In genomic region chr7:139012767-139013369, GRCm38 (mm10) we compare ENCODE assay signal across 30 mouse cellular contexts.
DNase-seq lines count a peak whose midpoint lies in the region; ATAC-seq lines count a peak whose summit lies in the region.
"Had no signal": no experiment of that assay in that cellular context is flagged by ENCODE, and none has a peak within 500 bp of the region (broad histone marks: within the 10 kb centered on the region; RNA-seq: fewer than 3 reads in every experiment).

No protein-coding gene starts in this region.

- no peaks in the 10 kb centered on the region for H3K4me1 ChIP-seq in hindbrain, embryonic 14.5 days (replicated peaks; ENCODE audit: control insufficient read depth, insufficient read depth, low read length)
- peaks cover 12% of the 10 kb centered on the region for H3K4me1 ChIP-seq in hindbrain, embryonic 10.5 days (replicated peaks)
- peaks cover 67% of the 10 kb centered on the region for H3K4me1 ChIP-seq in limb, embryonic 12.5 days (replicated peaks)
- peaks cover 35% of the 10 kb centered on the region for H3K4me1 ChIP-seq in neural tube, embryonic 15.5 days
- H3K4me1 ChIP-seq in midbrain, embryonic 14.5 days (ENCODE audit: control insufficient read depth, insufficient read depth, low read length), result 0 out of 2 replicates have a peak, but pooled peaks cover 5% of the 10 kb centered on the region
- H3K4me1 ChIP-seq: intestine, embryonic 15.5 days; neural tube, embryonic 12.5 days; stomach, embryonic 15.5 days had no signal

- no peaks in the 10 kb centered on the region for H3K9me3 ChIP-seq in hindbrain, embryonic 14.5 days (ENCODE audit: control insufficient read depth, low read length)
- no peaks in the 10 kb centered on the region for H3K9me3 ChIP-seq in hindbrain, embryonic 10.5 days
- H3K9me3 ChIP-seq in limb, embryonic 12.5 days, result no peaks in the 10 kb centered on the region
- no peaks in the 10 kb centered on the region for H3K9me3 ChIP-seq in neural tube, embryonic 15.5 days (replicated peaks)
- H3K9me3 ChIP-seq in midbrain, embryonic 14.5 days (ENCODE audit: control insufficient read depth, low read length), result no peaks in the 10 kb centered on the region
- H3K9me3 ChIP-seq: embryonic facial prominence, embryonic 13.5 days; forebrain, embryonic 10.5 days; forebrain, embryonic 15.5 days; intestine, embryonic 15.5 days; midbrain, embryonic 10.5 days; neural tube, embryonic 12.5 days; stomach, embryonic 15.5 days had no signal

- no peaks in the 10 kb centered on the region for H3K36me3 ChIP-seq in hindbrain, embryonic 14.5 days (replicated peaks; ENCODE audit: control insufficient read depth, insufficient read depth)
- H3K36me3 ChIP-seq in hindbrain, embryonic 10.5 days, result no peaks in the 10 kb centered on the region
- H3K36me3 ChIP-seq in limb, embryonic 12.5 days, result no peaks in the 10 kb centered on the region
- H3K36me3 ChIP-seq in neural tube, embryonic 15.5 days, result no peaks in the 10 kb centered on the region
- H3K36me3 ChIP-seq in midbrain, embryonic 14.5 days (ENCODE audit: control insufficient read depth, insufficient read depth, low read length), result no peaks in the 10 kb centered on the region
- H3K36me3 ChIP-seq: embryonic facial prominence, embryonic 13.5 days; forebrain, embryonic 10.5 days; forebrain, embryonic 15.5 days; intestine, embryonic 15.5 days; midbrain, embryonic 10.5 days; neural tube, embryonic 12.5 days; stomach, embryonic 15.5 days had no signal

- DNase-seq in hindbrain, embryonic 14.5 days (ENCODE audit: low spot score), result no peak
- no peak for DNase-seq in hindbrain, embryonic 10.5 days (ENCODE audit: low spot score)
- DNase-seq in forelimb bud, embryonic 11.5 days (ENCODE audit: low read depth, low spot score), result peak; percentile 75
- no peak for DNase-seq in midbrain, embryonic 14.5 days
- DNase-seq in spleen, postnatal 14 days (ENCODE audit: low spot score in 2 of 2), result no peak
- DNase-seq: cerebellum, adult 11 months; cerebellum, adult 9-10 months; embryo, embryonic 11 days; heart, postnatal 14 days; kidney, adult 8-10 months; kidney, postnatal 10 days; layer of hippocampus, postnatal 36 days; liver; lung, adult 2 months; lung, postnatal 14 days; retina, postnatal 1 day; right cerebral cortex, postnatal 14 days; thymus, postnatal 14 days had no signal

- H3K27me3 ChIP-seq in hindbrain, embryonic 14.5 days (ENCODE audit: control insufficient read depth, insufficient read depth, low read length), result no peaks in the 10 kb centered on the region
- peaks cover 7% of the 10 kb centered on the region; the same call in 1 of the 2 replicates for H3K27me3 ChIP-seq in hindbrain, embryonic 10.5 days (ENCODE audit: insufficient read depth, poor library complexity, severe bottlenecking)
- peaks cover 59% of the 10 kb centered on the region for H3K27me3 ChIP-seq in limb, embryonic 12.5 days
- no peaks in the 10 kb centered on the region for H3K27me3 ChIP-seq in neural tube, embryonic 15.5 days (replicated peaks)
- no peaks in the 10 kb centered on the region for H3K27me3 ChIP-seq in midbrain, embryonic 14.5 days (ENCODE audit: control insufficient read depth, insufficient read depth, low read length)
- H3K27me3 ChIP-seq: forebrain, embryonic 15.5 days; intestine, embryonic 15.5 days; neural tube, embryonic 12.5 days; stomach, embryonic 15.5 days had no signal

- no peak overlapping the region for H3K4me2 ChIP-seq in hindbrain, embryonic 14.5 days (replicated peaks)
- no peak overlapping the region for H3K4me2 ChIP-seq in limb, embryonic 12.5 days
- H3K4me2 ChIP-seq in neural tube, embryonic 15.5 days, result no peak overlapping the region
- no peak overlapping the region for H3K4me2 ChIP-seq in midbrain, embryonic 14.5 days (ENCODE audit: low read length)
- H3K4me2 ChIP-seq: embryonic facial prominence, embryonic 13.5 days; forebrain, embryonic 15.5 days; intestine, embryonic 15.5 days; neural tube, embryonic 12.5 days; stomach, embryonic 15.5 days had no signal

- no peak overlapping the region for H3K4me3 ChIP-seq in hindbrain, embryonic 14.5 days (replicated peaks; ENCODE audit: low read length)
- H3K4me3 ChIP-seq in hindbrain, embryonic 10.5 days, result no peak overlapping the region
- H3K4me3 ChIP-seq in limb, embryonic 12.5 days (replicated peaks), result no peak overlapping the region
- no peak overlapping the region for H3K4me3 ChIP-seq in neural tube, embryonic 15.5 days (replicated peaks)
- no peak overlapping the region for H3K4me3 ChIP-seq in midbrain, embryonic 14.5 days (replicated peaks; ENCODE audit: low read depth, low read length)
- H3K4me3 ChIP-seq: embryonic facial prominence, embryonic 13.5 days; forebrain, embryonic 10.5 days; forebrain, embryonic 15.5 days; intestine, embryonic 15.5 days; midbrain, embryonic 10.5 days; neural tube, embryonic 12.5 days; stomach, embryonic 15.5 days had no signal

- H3K27ac ChIP-seq in hindbrain, embryonic 14.5 days, result 0 out of 2 replicates have a peak overlapping the region, but pooled peaks have one; percentile 16
- H3K27ac ChIP-seq in hindbrain, embryonic 10.5 days, result no peak overlapping the region
- peak overlapping the region; percentile 76 for H3K27ac ChIP-seq in limb, embryonic 12.5 days
- peak overlapping the region; percentile 81 for H3K27ac ChIP-seq in neural tube, embryonic 15.5 days (replicated peaks)
- no peak overlapping the region for H3K27ac ChIP-seq in midbrain, embryonic 14.5 days (replicated peaks; ENCODE audit: low read depth, low read length)
- H3K27ac ChIP-seq: embryonic facial prominence, embryonic 13.5 days; forebrain, embryonic 10.5 days; forebrain, embryonic 15.5 days; intestine, embryonic 15.5 days; liver, embryonic 14.5 days; midbrain, embryonic 10.5 days; stomach, embryonic 15.5 days had no signal

- no peak overlapping the region for H3K9ac ChIP-seq in hindbrain, embryonic 14.5 days
- no peak overlapping the region for H3K9ac ChIP-seq in limb, embryonic 12.5 days (replicated peaks)
- H3K9ac ChIP-seq in neural tube, embryonic 15.5 days (replicated peaks), result no peak overlapping the region
- no peak overlapping the region for H3K9ac ChIP-seq in midbrain, embryonic 14.5 days (replicated peaks; ENCODE audit: low read length)
- H3K9ac ChIP-seq: embryonic facial prominence, embryonic 13.5 days; forebrain, embryonic 15.5 days; intestine, embryonic 15.5 days; liver, embryonic 14.5 days; neural tube, embryonic 12.5 days; stomach, embryonic 15.5 days had no signal

- no peak for ATAC-seq in hindbrain, embryonic 14.5 days (ENCODE audit: low FRiP score)
- peak; percentile 81 for ATAC-seq in limb, embryonic 12.5 days (ENCODE audit: insufficient number of reproducible peaks, insufficient read depth, low FRiP score, low TSS enrichment, low read depth)
- ATAC-seq in neural tube, embryonic 15.5 days (ENCODE audit: low FRiP score), result peak; percentile 71
- no peak for ATAC-seq in midbrain, embryonic 14.5 days (ENCODE audit: low FRiP score, low TSS enrichment)
- ATAC-seq: forebrain, embryonic 15.5 days; intestine, embryonic 15.5 days; midbrain, embryonic 16.5 days; Patski had no signal

- 70% methylated on average over 6 of the region's 6 CpGs for WGBS in hindbrain, embryonic 14.5 days
- WGBS in hindbrain, embryonic 10.5 days, result 80% methylated on average over 6 of the region's 6 CpGs
- WGBS in limb, embryonic 12.5 days, result 16% methylated on average over 6 of the region's 6 CpGs
- WGBS in neural tube, embryonic 15.5 days, result 33% methylated on average over 6 of the region's 6 CpGs
- WGBS in midbrain, embryonic 14.5 days, result 74% methylated on average over 6 of the region's 6 CpGs

Comparison
In these comparisons a context has a peak if more than half of its experiments do, and no peak if none do; other contexts are left out.
1. H3K27ac ChIP-seq: peak in hindbrain, embryonic 14.5 days (single experiment), limb, embryonic 12.5 days (single experiment) and neural tube, embryonic 15.5 days (single experiment); none in hindbrain, embryonic 10.5 days (single experiment) and midbrain, embryonic 14.5 days (single experiment).
2. ATAC-seq: peak in limb, embryonic 12.5 days (single experiment) and neural tube, embryonic 15.5 days (single experiment); none in hindbrain, embryonic 14.5 days (single experiment) and midbrain, embryonic 14.5 days (single experiment).